Mouse (Mus musculus) large intestine, adult 2 months (tissue): ENCODE results near the gene Ddah1. TPM values are rescaled to one million over a fixed set of nuclear protein-coding genes. Genes with fewer than 3 reads are reported as not detected.

Experiments used
- DNase-seq: peaks from one replicate; pipeline ENCODE4 v3.0.0-alpha.2; 2012; ENCODE audit warnings: low read depth, low spot score
- WGBS: fragments of 180-500 bp; shearing (Covaris S2); methylation state at CpG from one replicate; pipeline ENCODE4 v1.1.7; 2018; 5-methylcytosine and 5-hydroxymethylcytosine counted together
- polyA plus RNA-seq: library from polyadenylated mRNA; depleted of rRNA; stranded (reverse); fragments of >200 nt; gene quantifications from 2 replicates; pipeline ENCODE4 v1.2.3, GENCODE M21; 2012; rRNA removed

Gene Ddah1
- polyA plus RNA-seq: 9.4 and 25.1 TPM in 2 replicates

DNA sequence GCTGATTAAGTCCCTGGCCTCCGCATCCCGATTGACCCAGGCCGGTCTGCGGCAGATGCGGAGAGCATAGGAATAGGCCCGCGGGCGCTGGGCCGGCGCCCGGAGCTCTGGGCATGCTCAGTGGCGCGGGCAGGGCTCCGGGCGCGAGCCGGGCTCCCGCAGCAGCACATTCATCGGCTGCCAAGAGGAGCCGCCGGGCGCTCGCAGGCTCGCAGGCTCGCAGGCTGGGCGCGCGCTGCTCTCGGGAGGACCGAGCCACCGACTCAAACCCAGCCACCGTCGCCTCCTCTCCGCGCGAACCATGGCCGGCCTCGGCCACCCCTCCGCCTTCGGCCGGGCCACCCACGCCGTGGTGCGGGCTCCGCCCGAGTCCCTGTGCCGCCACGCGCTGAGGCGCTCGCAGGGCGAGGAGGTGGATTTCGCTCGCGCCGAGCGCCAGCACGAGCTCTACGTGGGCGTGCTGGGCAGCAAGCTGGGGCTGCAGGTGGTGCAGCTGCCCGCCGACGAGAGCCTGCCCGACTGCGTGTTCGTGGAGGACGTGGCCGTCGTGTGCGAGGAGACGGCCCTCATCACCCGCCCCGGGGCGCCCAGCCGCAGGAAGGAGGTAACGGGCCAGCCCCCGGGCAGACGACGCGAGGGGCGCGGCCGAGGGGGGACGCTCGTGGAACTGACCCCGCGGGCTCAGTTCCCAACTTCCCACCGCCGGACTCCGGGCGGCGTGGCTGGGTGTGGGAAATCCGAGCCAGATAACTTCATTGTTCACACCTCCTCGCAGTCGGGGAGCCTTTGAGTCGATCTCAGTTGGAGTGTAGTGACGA lies at the start of gene Ddah1:
TSS of gene Ddah1 (plus strand) at position 115 of the 818 bp plus-strand sequence.
- under 1% methylated on average over 97 of the region's 97 CpGs for WGBS
- no peak for DNase-seq

- 53% methylated on average over 7 of the region's 7 CpGs for WGBS
- no peak for DNase-seq
Observed at GRCm38 (mm10) chr3:145715923-145716322, 42.6 kb upstream of the Ddah1 start.

- WGBS: 72% methylated on average over 4 of the region's 4 CpGs
- no peak for DNase-seq
Observed at GRCm38 (mm10) chr3:145719660-145720059, 38.8 kb upstream of the Ddah1 start.

DNA sequence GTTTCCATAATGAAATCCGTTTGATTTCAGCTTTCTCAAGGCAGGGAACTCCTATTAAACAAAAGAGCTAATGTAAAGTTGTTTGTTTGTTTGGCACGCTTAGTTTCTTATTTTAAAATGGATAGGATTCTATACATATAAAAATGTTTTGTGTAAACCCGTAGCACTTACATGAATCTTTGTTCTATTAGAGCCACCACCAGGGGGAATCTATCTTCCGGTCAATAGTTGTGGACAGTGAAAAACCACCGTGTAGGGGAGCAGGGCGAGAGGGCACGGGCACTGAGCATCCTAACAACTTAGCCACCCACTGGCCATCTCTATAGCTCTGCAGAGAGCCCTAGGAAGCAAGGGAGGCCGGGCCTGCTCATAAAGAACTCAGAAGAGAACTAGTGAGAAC lies 33.4 kb upstream of the Ddah1 start:
- WGBS: 59% methylated on average over 8 of the region's 8 CpGs

DNA sequence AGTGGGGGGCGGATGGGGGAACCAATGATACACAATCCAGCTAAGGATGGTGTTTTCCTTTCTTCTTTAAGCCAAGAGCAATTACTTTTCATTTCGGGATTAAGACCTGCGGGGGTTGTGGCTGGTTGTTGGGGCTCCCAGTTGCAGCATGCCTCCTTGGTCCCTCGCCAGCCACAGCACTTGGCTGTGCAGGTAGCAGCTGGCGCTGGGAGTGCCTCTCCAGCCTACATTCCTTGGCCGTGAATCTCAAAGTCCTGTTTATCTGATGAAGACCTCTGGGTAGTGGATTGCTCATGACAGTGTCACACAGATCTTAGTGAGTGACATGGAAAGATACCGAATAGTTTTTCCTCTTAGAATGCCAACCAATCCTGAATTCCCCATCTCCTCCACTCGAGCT lies 30.1 kb upstream of the Ddah1 start:
- no peak for DNase-seq
- WGBS: 40% methylated on average over 8 of the region's 8 CpGs

More for the DNA sequence above, 33.4 kb upstream of the Ddah1 start:
- DNase-seq: no peak

DNA sequence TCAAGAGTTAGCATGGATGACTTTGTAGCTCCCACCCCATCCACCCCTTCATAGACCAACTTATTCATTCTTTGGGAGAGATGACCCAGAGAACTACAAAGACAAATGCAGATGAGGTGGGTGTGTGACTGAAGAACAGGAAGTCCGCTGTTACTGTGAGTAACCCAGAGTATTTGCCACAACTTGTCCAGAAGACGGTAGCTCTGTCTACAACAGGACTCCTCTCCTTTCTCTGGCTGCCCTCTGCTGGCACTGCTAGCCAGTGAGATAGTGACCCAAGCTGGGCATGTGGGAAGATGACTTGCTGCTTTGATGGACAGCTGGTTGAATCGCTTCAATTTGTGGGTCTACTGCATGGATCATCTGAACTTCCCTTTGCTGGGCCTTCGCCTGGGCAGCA lies 28.9 kb upstream of the Ddah1 start:
- WGBS: 71% methylated on average over 4 of the region's 4 CpGs
- DNase-seq: no peak

GRCm38 (mm10) chr3:145730092-145730491 lies 28.4 kb upstream of the Ddah1 start:
- WGBS: 38% methylated on average over 3 of the region's 3 CpGs
- no peak for DNase-seq

DNA sequence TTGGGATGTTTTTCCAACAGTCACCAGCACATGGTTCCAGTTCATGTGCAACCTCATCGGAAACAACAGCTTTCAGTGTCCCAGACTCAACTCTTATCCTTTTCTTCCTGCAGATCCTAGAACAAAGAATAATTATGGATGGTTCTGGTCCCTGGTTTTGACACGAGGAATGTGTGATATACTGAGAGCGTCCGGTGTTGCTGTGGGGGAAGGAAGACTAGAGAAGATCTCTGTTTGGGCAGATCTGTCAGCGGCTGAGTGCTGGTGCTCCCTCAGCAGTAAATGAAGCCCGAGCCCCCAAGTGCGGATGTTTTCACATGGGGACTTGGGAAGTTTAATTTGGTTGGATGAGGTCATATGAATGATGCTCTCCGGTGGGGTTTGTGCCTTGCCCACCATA lies 23.6 kb upstream of the Ddah1 start:
- DNase-seq: no peak
- 76% methylated on average over 8 of the region's 8 CpGs for WGBS

- WGBS: 78% methylated on average over 5 of the region's 5 CpGs
Observed at GRCm38 (mm10) chr3:145736562-145736961, 21.9 kb upstream of the Ddah1 start.

GRCm38 (mm10) chr3:145738662-145739061 lies 19.8 kb upstream of the Ddah1 start:
- WGBS: 63% methylated on average over 14 of the region's 14 CpGs
- no peak for DNase-seq

More at GRCm38 (mm10) chr3:145736562-145736961, 21.9 kb upstream of the Ddah1 start:
- no peak for DNase-seq

DNA sequence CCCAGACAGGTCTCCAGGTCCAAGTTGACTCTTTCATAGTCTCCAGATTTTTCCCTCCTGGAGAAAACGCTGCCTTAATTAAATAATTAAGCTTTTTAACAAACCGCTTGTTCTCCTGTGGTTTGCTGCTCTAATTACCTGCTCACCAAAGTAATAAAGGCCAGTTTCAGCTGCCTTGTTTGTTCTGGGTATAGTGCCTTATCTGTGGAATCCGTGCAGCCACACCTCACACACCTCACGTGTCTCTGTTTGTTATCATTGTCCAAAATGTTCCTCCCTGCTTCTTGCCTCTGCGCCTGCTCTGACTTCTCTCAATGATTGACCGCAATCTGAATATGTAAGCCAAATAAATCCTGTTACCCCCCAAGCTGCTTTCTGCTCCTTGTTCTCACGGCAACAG lies 18.6 kb upstream of the Ddah1 start:
- 24% methylated on average over 7 of the region's 7 CpGs for WGBS

DNA sequence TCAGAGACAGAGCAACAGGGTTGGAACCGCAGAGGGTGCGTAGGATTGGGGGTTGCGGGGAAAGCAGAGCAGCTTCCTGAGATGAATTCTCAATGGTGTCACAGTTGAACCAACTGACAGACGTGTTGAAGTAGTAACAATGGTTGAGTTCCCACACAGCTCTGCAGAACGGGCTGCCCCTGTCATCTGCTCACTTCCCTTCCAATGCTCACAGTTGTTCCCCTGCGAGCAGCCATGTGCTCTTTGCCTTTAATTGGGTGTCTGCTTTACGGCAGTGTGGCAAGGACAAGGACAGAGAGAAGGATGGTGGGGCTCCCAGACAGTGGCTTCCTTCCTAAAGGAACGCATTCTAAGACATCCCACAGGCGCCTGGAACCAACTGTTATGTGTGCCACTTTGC lies 15.4 kb upstream of the Ddah1 start:
- WGBS: 66% methylated on average over 9 of the region's 9 CpGs
- DNase-seq: no peak

More for the DNA sequence above, 18.6 kb upstream of the Ddah1 start:
- DNase-seq: no peak

DNA sequence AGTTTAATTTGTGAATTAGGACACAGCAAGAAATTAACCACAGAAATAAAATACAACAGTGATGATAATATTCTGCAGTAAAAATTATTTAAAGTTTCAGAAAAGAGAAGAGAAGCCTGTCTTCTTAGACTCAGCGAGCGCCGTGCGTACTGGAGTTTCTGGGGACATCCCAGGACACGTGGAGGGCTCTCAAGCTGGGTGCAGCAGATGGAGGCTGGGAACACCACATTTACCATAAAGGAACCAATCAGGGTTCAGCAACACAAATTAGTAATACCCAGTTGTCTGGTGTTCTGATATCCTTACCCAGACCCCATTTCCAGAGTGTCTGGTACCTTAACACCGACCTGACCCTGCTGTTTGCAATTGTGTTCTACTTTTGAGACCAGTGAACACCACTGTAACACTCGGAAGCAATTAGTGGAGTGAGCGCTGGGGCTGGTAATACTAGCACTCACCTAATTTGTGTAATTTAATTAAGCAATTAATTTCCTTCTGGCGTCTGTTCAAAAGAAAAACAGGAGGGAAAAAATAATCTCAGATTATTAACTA lies 14.9 kb upstream of the Ddah1 start:
- WGBS: 88% methylated on average over 9 of the region's 9 CpGs
- no peak for DNase-seq

DNA sequence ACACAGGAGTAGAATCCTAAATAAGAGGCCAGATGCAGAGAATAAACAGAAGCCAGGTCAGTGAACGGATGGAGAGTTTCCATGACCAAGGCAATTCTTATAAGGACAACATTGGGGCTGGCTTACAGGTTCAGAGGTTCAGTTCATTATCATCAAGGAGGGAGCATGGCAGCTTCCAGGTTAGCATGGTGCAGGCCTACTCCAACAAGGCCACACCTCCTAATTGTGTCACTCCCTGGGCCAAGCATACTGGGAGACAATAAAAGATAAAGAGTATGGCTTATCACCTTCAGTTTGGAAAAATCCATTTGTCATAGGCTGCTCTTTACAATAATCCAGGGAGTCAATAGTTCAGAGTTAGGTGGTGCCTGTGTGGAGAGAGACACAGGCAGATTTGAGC lies 9.8 kb upstream of the Ddah1 start:
- DNase-seq: no peak
- WGBS: 83% methylated on average over 1 of the region's 1 CpGs

DNA sequence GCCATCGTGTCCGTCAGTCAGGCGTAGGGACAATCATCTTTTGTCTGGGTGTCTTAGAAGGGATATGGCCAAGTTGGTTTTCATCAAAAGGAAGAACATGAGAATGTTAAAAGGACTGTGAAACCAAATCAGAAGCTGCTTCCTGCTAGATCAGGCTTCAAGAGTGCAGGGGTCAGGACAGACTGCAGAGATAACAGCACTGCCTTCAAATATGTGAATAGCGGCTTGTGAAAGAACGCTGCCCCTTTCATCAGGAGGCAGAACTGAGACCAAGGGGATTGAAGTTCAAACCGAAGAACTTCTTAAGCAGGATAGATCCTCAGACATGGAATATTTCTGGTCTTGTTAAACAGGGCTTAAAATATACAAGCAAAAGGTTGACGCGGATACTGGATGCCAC lies 2.0 kb upstream of the Ddah1 start:
- 89% methylated on average over 8 of the region's 8 CpGs for WGBS

DNA sequence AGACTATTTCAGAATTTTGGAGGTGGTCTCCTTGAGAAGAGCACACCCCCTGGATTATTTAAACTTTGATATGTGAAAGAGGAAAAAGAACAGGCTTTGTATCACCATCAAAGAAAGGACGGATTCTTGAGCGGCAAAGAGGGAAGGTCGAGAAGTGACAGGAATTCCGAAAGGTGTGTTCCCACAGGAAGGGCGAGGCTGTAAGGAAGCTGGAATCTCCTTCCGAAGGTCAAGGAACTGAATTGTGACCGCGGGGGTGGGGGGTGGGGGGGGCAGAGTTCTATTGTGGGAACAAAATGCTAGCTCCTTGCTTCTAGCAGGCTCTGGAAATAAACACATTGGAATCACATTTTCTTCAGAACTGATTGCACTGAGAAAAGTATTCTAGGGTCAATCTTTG lies 1.3 kb upstream of the Ddah1 start:
- no peak for DNase-seq
- 34% methylated on average over 8 of the region's 8 CpGs for WGBS

More for the DNA sequence above, 2.0 kb upstream of the Ddah1 start:
- no peak for DNase-seq

DNA sequence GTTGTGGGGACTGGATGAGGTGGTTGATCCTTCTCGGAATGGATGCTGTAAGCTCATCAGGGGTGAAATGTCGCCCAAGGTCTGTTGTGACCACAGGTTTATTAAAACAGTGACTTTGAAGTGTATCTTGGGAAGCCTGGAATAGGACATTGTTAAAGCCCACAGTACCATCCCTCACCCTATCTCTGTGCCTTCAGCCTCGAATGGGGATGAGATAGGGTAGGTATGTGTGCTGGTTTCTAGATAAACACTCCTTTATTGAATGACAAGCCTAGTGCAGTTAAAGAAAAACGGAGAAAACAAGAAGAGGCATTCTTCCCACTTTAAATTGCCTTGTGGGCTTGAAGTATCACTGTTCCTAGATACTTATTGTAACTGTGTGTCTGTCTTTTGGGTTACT lies 631 bp upstream of the Ddah1 start:
- no peak for DNase-seq
- 42% methylated on average over 4 of the region's 4 CpGs for WGBS

GRCm38 (mm10) chr3:145759379-145760209 lies 1.1 kb downstream of the Ddah1 start:
- WGBS: 30% methylated on average over 14 of the region's 14 CpGs
- no peak for DNase-seq

DNA sequence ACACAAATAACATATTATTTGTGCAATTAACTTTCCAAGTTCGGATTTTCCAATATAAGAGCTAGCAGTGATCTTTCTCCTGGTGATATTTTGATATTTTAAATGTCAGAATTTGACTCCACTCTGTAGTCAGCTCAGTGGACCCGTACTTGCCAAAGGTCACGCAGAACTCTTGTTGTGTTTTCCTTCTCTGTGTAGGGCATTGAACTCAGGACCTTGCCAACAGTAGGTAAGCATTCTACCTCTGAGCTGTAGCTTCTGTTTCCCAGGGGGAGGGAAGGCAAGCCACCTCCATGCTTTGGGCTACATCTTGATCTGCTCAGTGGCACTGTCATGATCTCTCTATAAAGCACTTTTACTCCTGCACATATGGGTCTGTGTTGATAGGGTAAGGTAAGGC lies 2.1 kb downstream of the Ddah1 start:
- DNase-seq: no peak
- 89% methylated on average over 3 of the region's 3 CpGs for WGBS

DNA sequence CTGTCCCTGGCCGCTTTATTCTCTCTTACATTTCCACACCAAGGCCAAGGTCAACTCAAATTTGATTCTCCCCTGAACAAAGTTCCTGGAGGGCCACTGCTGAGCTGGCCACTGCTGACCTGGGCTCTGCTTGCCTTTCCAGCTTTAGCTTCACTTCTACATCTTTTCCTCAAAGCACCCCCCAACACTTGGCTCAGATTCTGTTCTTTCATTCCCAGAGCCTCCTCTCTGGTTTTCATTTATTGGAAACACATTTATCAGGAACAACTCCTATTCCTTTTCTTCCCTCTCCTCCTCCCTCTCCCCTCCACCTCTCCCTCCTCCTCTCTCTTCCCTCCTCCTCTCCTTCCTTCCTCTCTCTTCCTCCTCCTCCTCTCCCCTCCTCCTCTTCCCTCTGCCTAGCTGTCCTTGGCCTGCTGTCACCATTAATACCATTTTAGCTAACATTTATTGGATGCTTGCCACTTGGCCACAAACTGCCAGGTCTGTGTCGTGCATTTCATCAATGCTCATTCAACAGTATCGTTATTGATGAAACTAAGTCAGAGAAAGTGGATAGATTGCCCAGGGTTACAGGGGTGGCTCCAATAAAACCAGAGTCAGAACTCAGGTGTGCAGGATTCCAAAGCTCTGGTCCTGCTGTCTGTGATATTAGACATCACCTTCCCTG lies 3.2 kb downstream of the Ddah1 start:
- DNase-seq: no peak
- WGBS: 46% methylated on average over 3 of the region's 3 CpGs
